ENCODE assay signal across 24 mouse cellular contexts in the genomic region with DNA sequence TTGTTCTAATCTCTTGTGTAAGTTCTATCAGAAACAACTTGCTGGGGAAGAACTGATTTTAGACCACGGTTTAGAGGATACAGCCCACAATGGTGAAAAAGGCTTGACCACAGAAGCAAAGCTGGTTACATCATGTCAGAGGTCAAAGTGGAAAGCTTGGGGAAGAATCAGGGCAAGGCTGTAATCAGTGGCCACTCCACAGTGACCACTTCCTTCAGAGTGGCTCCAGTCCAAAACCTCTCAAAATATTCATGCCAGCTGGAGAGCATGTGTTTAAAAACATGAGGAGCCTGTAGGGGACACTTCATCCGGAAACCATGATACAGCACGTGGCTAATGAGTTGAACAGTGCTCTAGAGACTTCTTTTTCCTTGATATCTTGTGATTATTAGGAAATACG. TPM values are rescaled to one million over a fixed set of nuclear protein-coding genes. Genes with fewer than 3 reads are reported as not detected.
DNase-seq lines count a peak whose midpoint lies in the region; ATAC-seq and TF ChIP-seq lines count a peak whose summit lies in the region.
"Had no signal": no experiment of that assay in that cellular context is flagged by ENCODE, and none has a peak within 500 bp of the region (broad histone marks: within the 10 kb centered on the region; RNA-seq: fewer than 3 reads in every experiment).

No protein-coding gene starts in this region.

- no peak for ATAC-seq in lung, embryonic 14.5 days (ENCODE audit: insufficient read depth)
- ATAC-seq in forebrain, embryonic 14.5 days: no peak
- ATAC-seq: forebrain, postnatal 0 days had no signal

- H3K4me2 ChIP-seq in lung, embryonic 14.5 days: no peak overlapping the region
- H3K4me2 ChIP-seq in forebrain, embryonic 14.5 days (ENCODE audit: low read length): no peak overlapping the region
- H3K4me2 ChIP-seq: hindbrain, embryonic 12.5 days; limb, embryonic 15.5 days; midbrain, embryonic 11.5 days had no signal

- no peaks in the 10 kb centered on the region for H3K9me3 ChIP-seq in lung, embryonic 14.5 days (ENCODE audit: low read depth, low read length)
- no peaks in the 10 kb centered on the region for H3K9me3 ChIP-seq in forebrain, embryonic 14.5 days (replicated peaks; ENCODE audit: control insufficient read depth, low read length)
- H3K9me3 ChIP-seq: forebrain, embryonic 10.5 days; hindbrain, embryonic 12.5 days; limb, embryonic 15.5 days had no signal

- H3K9ac ChIP-seq in lung, embryonic 14.5 days: no peak overlapping the region
- H3K9ac ChIP-seq in forebrain, embryonic 14.5 days (ENCODE audit: low read length): no peak overlapping the region
- H3K9ac ChIP-seq: forebrain, postnatal 0 days; hindbrain, embryonic 12.5 days; limb, embryonic 15.5 days; liver, embryonic 14.5 days had no signal

- H3K4me3 ChIP-seq in lung, embryonic 14.5 days (ENCODE audit: low read depth, low read length): no peak overlapping the region
- no peak overlapping the region for H3K4me3 ChIP-seq in forebrain, embryonic 14.5 days (ENCODE audit: low read depth, low read length)
- H3K4me3 ChIP-seq: forebrain, embryonic 10.5 days; heart, adult 2 months; hindbrain, embryonic 12.5 days; limb, embryonic 15.5 days had no signal

- no peak for TF ChIP-seq CTCF in lung, embryonic 14.5 days (IDR thresholded peaks at IDR 0.05; ENCODE audit: low read depth)

- no peaks in the 10 kb centered on the region for H3K27me3 ChIP-seq in lung, embryonic 14.5 days (ENCODE audit: insufficient read depth, low read length)
- H3K27me3 ChIP-seq in forebrain, embryonic 14.5 days (replicated peaks; ENCODE audit: control insufficient read depth, insufficient read depth, low read length): no peaks in the 10 kb centered on the region
- H3K27me3 ChIP-seq: hindbrain, embryonic 12.5 days; limb, embryonic 15.5 days had no signal

- no peaks in the 10 kb centered on the region for H3K4me1 ChIP-seq in lung, embryonic 14.5 days (ENCODE audit: insufficient read depth)
- H3K4me1 ChIP-seq in forebrain, embryonic 14.5 days (ENCODE audit: control insufficient read depth, insufficient read depth, low read length): no peaks in the 10 kb centered on the region
- H3K4me1 ChIP-seq: forebrain, embryonic 10.5 days; hindbrain, embryonic 12.5 days; limb, embryonic 15.5 days had no signal

- peak; percentile 33 for DNase-seq in 3T3-L1 (ENCODE audit: low read depth, low spot score)
- DNase-seq in Muller cell, postnatal 12 days (ENCODE audit: inconsistent ontology term): peak; percentile 32
- peak; percentile 22 for DNase-seq in lung, embryonic 14.5 days
- DNase-seq in lung, postnatal 4 days: peak; percentile 30 to 36
- no peak for DNase-seq in forebrain, embryonic 14.5 days (ENCODE audit: low spot score)
- no peak for DNase-seq in thymus, postnatal 4 days
- no peak for DNase-seq in frontal cortex, postnatal 10 days (ENCODE audit: low spot score in 2 of 2)
- DNase-seq: adrenal gland, postnatal 36 days; cerebellum, adult 11-12 months; cerebellum, postnatal 25 days; forebrain, postnatal 0 days; gastrocnemius, postnatal 25 days; heart, adult 2 months; kidney, adult 18-20 months; layer of hippocampus, adult 9-11 months; left cerebral cortex, postnatal 4 days had no signal

- H3K36me3 ChIP-seq in lung, embryonic 14.5 days (ENCODE audit: insufficient read depth): no peaks in the 10 kb centered on the region
- H3K36me3 ChIP-seq in forebrain, embryonic 14.5 days (ENCODE audit: control insufficient read depth, insufficient read depth, low read length): no peaks in the 10 kb centered on the region
- H3K36me3 ChIP-seq: forebrain, embryonic 10.5 days; hindbrain, embryonic 12.5 days; limb, embryonic 15.5 days had no signal

- 61% methylated on average over 4 of the region's 4 CpGs for WGBS in lung, embryonic 14.5 days
- WGBS in forebrain, embryonic 14.5 days: 76% methylated on average over 4 of the region's 4 CpGs

- H3K27ac ChIP-seq in lung, embryonic 14.5 days (ENCODE audit: low read depth): no peak overlapping the region
- no peak overlapping the region for H3K27ac ChIP-seq in forebrain, embryonic 14.5 days (ENCODE audit: low read depth, low read length)
- H3K27ac ChIP-seq: forebrain, embryonic 10.5 days; heart, adult 2 months; hindbrain, embryonic 12.5 days; kidney, postnatal 0 days; limb, embryonic 15.5 days; liver, embryonic 14.5 days; macrophage; stomach, postnatal 0 days had no signal

RNA-seq across cellular contexts. Expression of gene Cdkn2c, which starts 54.4 kb away (rescaled TPM):
- polyA plus RNA-seq in lung, embryonic 14.5 days (2014; fragmentation: Nextera tagmentation; extraction: Ambion mirVana): 11.0 and 11.8 TPM in 2 replicates
- 9.9 and 10.4 TPM in 2 replicates for polyA plus RNA-seq in forebrain, embryonic 14.5 days (2014; fragmentation: Nextera tagmentation; extraction: Ambion mirVana)

Comparison
In these comparisons a context has a peak if more than half of its experiments do, and no peak if none do; other contexts are left out.
1. DNase-seq: peak in 3T3-L1 (single experiment), Muller cell, postnatal 12 days (single experiment), lung, embryonic 14.5 days (single experiment) and lung, postnatal 4 days (2 of 2); none in forebrain, embryonic 14.5 days (single experiment), thymus, postnatal 4 days (single experiment) and frontal cortex, postnatal 10 days (0 of 2).